Mouse (Mus musculus) midbrain, postnatal 0 days (tissue): ENCODE data around the gene Tfap2c. TPM values are rescaled to one million over a fixed set of nuclear protein-coding genes. Genes with fewer than 3 reads are reported as not detected.

Experiments used
- ATAC-seq: fragments of 200-750 bp; cut with Nextera tagmentation; 2 replicates; pipeline ENCODE4 v1.8.0; 2017; ENCODE audit warnings: moderate number of reproducible peaks, mild to moderate bottlenecking, moderate TSS enrichment, moderate library complexity; ENCODE audit not compliant: low FRiP score
- DNase-seq: peaks from one replicate; pipeline ENCODE4 v3.0.0-alpha.2; 2015; ENCODE audit warnings: low spot score
- H3K27ac ChIP-seq: fragments of 300-500 bp; sonication (generic); 2 replicates; pipeline ENCODE4 v1.5.1; 2014; ENCODE audit warnings: low read depth, mild to moderate bottlenecking, low read length, mixed read lengths
- H3K27me3 ChIP-seq: fragments of 300-500 bp; sonication (generic); 2 replicates; pipeline ENCODE4 v1.6.1; 2014; ENCODE audit warnings: low read length, control low read depth, mixed read lengths; ENCODE audit not compliant: insufficient read depth
- H3K36me3 ChIP-seq: fragments of 300-500 bp; sonication (generic); 2 replicates; pipeline ENCODE4 v1.6.1; 2014; ENCODE audit warnings: low read length, control low read depth, mixed read lengths; ENCODE audit not compliant: insufficient read depth
- H3K4me1 ChIP-seq: fragments of 300-500 bp; sonication (generic); 2 replicates; pipeline ENCODE4 v1.6.1; 2014; ENCODE audit warnings: mild to moderate bottlenecking, control low read depth, antibody characterized with exemption, low read length, mixed read lengths; ENCODE audit not compliant: insufficient read depth
- H3K4me2 ChIP-seq: fragments of 300-500 bp; sonication (generic); 2 replicates; pipeline ENCODE4 v1.6.1; 2014; ENCODE audit warnings: low read depth, mild to moderate bottlenecking, low read length, mixed read lengths; ENCODE audit not compliant: poor library complexity, severe bottlenecking
- H3K4me3 ChIP-seq: fragments of 300-500 bp; sonication (generic); 2 replicates; pipeline ENCODE4 v1.5.1; 2014; ENCODE audit warnings: low read depth, mild to moderate bottlenecking, low read length, moderate library complexity
- H3K9ac ChIP-seq: fragments of 300-500 bp; sonication (generic); replicated peaks from 2 replicates; pipeline ENCODE4 v1.6.1; 2014; ENCODE audit warnings: mild to moderate bottlenecking, low read length, moderate library complexity, mixed read lengths; ENCODE audit not compliant: poor library complexity, severe bottlenecking
- H3K9me3 ChIP-seq: fragments of 300-500 bp; sonication (generic); 2 replicates; pipeline ENCODE4 v1.6.1; 2016; ENCODE audit warnings: low read length, control low read depth
- CTCF ChIP-seq: IDR thresholded peaks from 2 replicates; pipeline ENCODE4 v1.5.1; 2016; ENCODE audit warnings: antibody characterized with exemption, mild to moderate bottlenecking
- WGBS: fragments of 180-500 bp; shearing (Covaris S2); extraction: QIAGEN DNeasy Blood & Tissue Kit; methylation state at CpG from one replicate; pipeline ENCODE4 v1.1.7; 2014; 5-methylcytosine and 5-hydroxymethylcytosine counted together
- polyA plus RNA-seq: library from polyadenylated mRNA; unstranded; fragments of >200 nt; fragmentation: Nextera tagmentation; extraction: Ambion mirVana; gene quantifications from 2 replicates; pipeline ENCODE4 v1.2.1, GENCODE M21; 2015
- total RNA-seq: library from RNA; depleted of rRNA; stranded (reverse); fragments of >200 nt; gene quantifications from 2 replicates; pipeline ENCODE4 v1.2.3, GENCODE M21; 2014

Tfap2c gene
- total and polyA plus RNA-seq, 2 experiments from 2014 or later = not detected

DNA sequence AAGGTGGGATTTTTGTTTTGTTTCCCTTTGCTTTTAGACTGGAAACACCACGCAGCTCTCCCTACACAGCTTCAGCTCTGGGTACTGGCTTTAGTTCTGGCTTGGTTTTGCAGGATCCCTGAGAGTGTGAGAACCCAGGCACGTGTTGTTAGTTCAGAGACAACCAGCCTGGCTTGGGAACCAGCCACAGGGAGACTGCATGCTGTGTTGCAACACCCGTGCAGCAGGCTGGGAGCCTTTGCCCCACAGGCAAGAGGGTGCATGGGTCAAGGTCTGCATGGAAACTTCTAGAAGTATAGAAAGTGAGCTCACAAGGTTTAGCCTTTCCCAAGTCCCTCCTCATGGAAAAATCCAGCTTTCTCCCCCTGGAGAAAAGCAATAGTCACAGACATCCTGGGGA lies 38.5 kb upstream of the Tfap2c start:
- DNase-seq (no peak), ATAC-seq (no peak)
- H3K9me3 ChIP-seq = no peaks in the 10 kb centered on the region
- no peaks in the 10 kb centered on the region for H3K36me3 ChIP-seq
- no peaks in the 10 kb centered on the region for H3K27me3 ChIP-seq
- H3K9ac ChIP-seq = no peak overlapping the region
- 54% methylated on average over 3 of the region's 3 CpGs for WGBS
- TF ChIP-seq CTCF = no peak
- no peak overlapping the region for H3K4me2 ChIP-seq
- H3K4me3 ChIP-seq = no peak overlapping the region
- H3K27ac ChIP-seq = no peak overlapping the region
- no peaks in the 10 kb centered on the region for H3K4me1 ChIP-seq

DNA sequence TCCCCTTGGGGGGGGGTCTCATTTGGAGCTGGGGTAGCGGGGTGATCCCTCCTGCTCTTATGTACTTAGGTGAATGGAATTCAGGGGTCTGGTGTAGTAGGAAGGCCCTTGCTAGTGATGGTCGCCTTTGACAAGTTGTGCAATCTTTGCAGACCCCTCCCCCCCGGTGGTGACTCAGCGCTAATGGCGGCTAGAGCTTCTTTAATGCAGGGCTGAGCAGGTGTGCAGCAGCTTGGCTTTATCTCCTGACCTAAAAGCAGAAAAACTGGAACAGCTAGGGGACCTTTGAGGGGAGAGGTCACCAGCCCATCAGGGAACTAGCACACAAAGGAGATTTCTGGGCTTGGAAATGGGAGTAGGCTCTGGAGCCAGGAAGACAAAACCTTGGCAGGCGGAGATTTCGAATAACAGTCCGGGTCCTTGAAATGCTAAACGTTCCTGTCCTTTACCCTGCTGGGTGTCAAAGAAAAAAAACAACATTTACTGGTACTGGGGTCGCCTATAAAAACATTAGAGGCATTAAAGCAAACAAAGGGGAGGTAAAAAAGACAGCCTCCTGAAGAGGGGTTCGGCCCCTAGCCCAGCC lies 32.9 kb upstream of the Tfap2c start:
- Histone ChIP-seq H3K9ac (no peak overlapping the region), H3K27ac (no peak overlapping the region), H3K4me2 (no peak overlapping the region), H3K27me3 (no peaks in the 10 kb centered on the region), H3K4me1 (no peaks in the 10 kb centered on the region), H3K36me3 (no peaks in the 10 kb centered on the region), H3K9me3 (no peaks in the 10 kb centered on the region), H3K4me3 (no peak overlapping the region)
- 29% methylated on average over 11 of the region's 11 CpGs for WGBS
- ATAC-seq = no peak
- no peak for TF ChIP-seq CTCF
- DNase-seq = no peak

DNA sequence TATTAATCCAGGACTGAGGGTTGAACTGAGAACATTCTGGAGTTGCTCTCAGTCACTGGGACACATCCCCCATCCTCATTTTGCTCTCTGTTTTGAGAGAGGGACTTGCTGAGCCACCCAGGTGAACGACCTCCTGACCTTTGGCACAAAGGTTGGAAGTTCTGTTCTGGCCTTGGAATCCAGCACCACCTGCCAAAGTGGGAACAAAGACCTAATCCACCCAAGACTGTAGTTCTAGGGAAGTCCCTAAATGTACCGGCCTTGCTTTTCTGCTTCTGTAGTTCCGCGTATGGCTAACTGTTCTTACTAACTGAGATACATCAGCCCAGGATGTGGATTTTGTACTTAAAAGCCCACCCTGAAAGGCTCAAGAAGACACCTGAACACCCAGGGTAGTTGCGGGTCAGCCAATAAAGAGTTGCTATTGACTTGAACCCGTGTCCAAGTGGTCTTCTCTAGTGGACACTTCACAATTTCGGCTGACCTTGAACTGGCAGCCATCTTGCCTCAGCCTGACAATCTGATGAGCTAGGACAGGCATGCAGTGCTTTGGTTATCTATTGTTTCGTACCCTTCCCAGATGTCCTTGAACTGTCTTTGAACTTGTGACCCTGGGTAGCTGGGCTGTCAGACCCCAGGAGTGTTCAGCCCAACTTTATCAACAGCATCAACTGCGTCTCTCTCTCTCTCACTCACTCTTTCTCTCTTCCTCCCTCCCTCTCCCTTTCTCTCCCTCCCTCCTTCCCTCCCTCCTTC lies 28.6 kb upstream of the Tfap2c start:
- Histone ChIP-seq H3K4me3 (no peak overlapping the region), H3K9me3 (no peaks in the 10 kb centered on the region), H3K36me3 (no peaks in the 10 kb centered on the region), H3K4me2 (no peak overlapping the region), H3K27ac (no peak overlapping the region), H3K27me3 (no peaks in the 10 kb centered on the region), H3K4me1 (no peaks in the 10 kb centered on the region), H3K9ac (no peak overlapping the region)
- 87% methylated on average over 9 of the region's 9 CpGs for WGBS
- ATAC-seq (no peak), DNase-seq (no peak)
- no peak for TF ChIP-seq CTCF

DNA sequence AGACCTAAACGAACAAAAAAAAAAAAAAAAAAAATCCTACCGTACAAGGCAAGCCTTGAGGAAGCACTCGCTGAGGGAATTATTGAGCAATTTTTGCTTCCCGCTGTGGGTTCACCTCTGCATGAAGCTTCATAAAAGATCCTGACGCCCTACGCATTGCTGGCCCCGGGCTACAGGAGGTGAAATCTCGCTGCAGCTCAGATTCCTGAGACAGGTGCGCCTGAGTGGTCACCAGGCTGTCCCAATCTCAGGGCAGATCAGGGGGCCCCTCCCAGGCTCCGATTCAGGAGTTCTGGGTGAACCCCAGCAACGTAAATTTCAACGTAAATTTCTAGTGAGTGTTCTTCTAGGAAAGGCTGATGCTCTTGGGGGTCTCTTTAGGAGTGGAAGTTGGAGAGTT lies 26.9 kb upstream of the Tfap2c start:
- Histone ChIP-seq H3K36me3 (no peaks in the 10 kb centered on the region), H3K9me3 (no peaks in the 10 kb centered on the region), H3K4me1 (no peaks in the 10 kb centered on the region), H3K4me3 (no peak overlapping the region), H3K27me3 (no peaks in the 10 kb centered on the region), H3K9ac (no peak overlapping the region), H3K27ac (no peak overlapping the region), H3K4me2 (no peak overlapping the region)
- no peak for ATAC-seq
- no peak for DNase-seq
- 88% methylated on average over 11 of the region's 12 CpGs for WGBS
- no peak for TF ChIP-seq CTCF

DNA sequence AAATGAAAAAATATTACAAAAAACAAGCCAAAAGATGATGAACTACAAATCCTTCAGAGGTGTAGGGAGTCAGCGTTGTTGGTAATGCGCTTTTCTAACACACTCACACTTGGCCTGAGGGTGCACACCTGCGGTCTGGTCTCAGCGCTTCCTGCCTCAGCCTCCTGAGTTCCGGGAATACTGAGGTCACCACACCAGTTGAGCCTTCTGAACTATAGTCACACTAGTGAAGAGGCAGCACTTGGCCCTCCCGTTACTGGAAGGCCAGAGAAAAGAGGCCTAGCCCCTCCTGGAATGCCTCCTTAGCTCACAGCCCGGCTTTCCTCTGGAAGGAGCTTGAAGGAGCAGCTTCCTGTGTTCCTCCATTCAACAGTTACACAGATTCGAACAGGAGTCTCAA lies 22.2 kb upstream of the Tfap2c start:
- H3K27ac ChIP-seq = no peak overlapping the region
- TF ChIP-seq CTCF = no peak
- ATAC-seq = no peak
- no peaks in the 10 kb centered on the region for H3K36me3 ChIP-seq
- no peaks in the 10 kb centered on the region for H3K9me3 ChIP-seq
- DNase-seq = no peak
- WGBS = 88% methylated on average over 8 of the region's 8 CpGs
- no peaks in the 10 kb centered on the region for H3K27me3 ChIP-seq
- no peak overlapping the region for H3K4me2 ChIP-seq
- no peaks in the 10 kb centered on the region for H3K4me1 ChIP-seq
- H3K4me3 ChIP-seq = no peak overlapping the region
- no peak overlapping the region for H3K9ac ChIP-seq

DNA sequence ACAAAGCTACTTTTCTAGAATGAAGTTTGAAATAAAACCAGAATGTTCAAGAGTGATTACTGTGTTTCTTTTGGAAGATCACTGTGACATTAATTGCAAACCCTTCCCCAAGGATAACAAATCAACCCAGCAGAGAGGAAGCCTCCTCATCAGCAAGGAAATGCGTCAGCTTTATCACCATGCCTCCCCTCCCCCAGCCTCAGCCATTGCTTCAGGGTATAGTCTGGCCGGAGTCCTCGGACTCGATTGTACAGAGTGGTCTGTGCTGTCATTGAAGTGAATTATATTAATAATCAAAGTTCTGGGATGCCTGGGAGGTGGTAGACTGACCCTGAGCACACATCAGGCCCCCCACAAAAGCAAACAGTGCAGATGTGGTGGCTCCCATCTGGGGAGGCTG lies 5.4 kb upstream of the Tfap2c start:
- ATAC-seq = no peak
- Histone ChIP-seq H3K4me2 (no peak overlapping the region), H3K4me1 (no peaks in the 10 kb centered on the region), H3K9me3 (peaks cover 11% of the 10 kb centered on the region; the same call in 1 of the 2 replicates), H3K4me3 (no peak overlapping the region), H3K27ac (no peak overlapping the region), H3K36me3 (no peaks in the 10 kb centered on the region), H3K27me3 (peaks cover 48% of the 10 kb centered on the region), H3K9ac (no peak overlapping the region)
- WGBS = 51% methylated on average over 4 of the region's 4 CpGs
- TF ChIP-seq CTCF = no peak
- no peak for DNase-seq
